Mouse (Mus musculus) erythroblast, embryonic 14.5 days (primary cell): Measurements from ENCODE around the gene Itpr3.

Experiments
- GATA1 ChIP-seq: IDR thresholded peaks from 2 replicates; pipeline ENCODE4 v1.6.1; 2012; ENCODE audit warnings: low read length, inconsistent platforms, mixed read lengths
- TAL1 ChIP-seq: IDR thresholded peaks from 3 replicates; pipeline ENCODE4 v1.6.1; 2012; ENCODE audit warnings: low read length, inconsistent platforms, mixed read lengths

- TF ChIP-seq GATA1 (no peak), TAL1 (no peak)
Measured at GRCm38 (mm10) chr17:27167545-27167944, 110.4 kb downstream of the Itpr3 start, which contains the start of gene Ip6k3.
